21 mouse cellular contexts compared by ENCODE assay signal in genomic region chr10:118083721-118084075, GRCm38 (mm10). TPM values are rescaled to one million over a fixed set of nuclear protein-coding genes. Genes with fewer than 3 reads are reported as not detected.
A peak's percentile ranks its signal among the peaks of the same experiment; 100 is the strongest.
DNase-seq lines count a peak whose midpoint lies in the region; ATAC-seq lines count a peak whose summit lies in the region.
"Had no signal": no experiment of that assay in that cellular context is flagged by ENCODE, and none has a peak within 500 bp of the region (broad histone marks: within the 10 kb centered on the region; RNA-seq: fewer than 3 reads in every experiment).

No protein-coding gene starts in this region.

- H3K4me2 ChIP-seq in forebrain, embryonic 11.5 days (ENCODE audit: low read depth, low read length, severe bottlenecking): no peak overlapping the region
- H3K4me2 ChIP-seq: embryonic facial prominence, embryonic 13.5 days; hindbrain, embryonic 13.5 days; liver, embryonic 13.5 days; lung, embryonic 15.5 days; midbrain, embryonic 13.5 days; neural tube, embryonic 15.5 days had no signal

- no peak overlapping the region for H3K4me3 ChIP-seq in macrophage (ENCODE audit: inconsistent target)
- H3K4me3 ChIP-seq in forebrain, embryonic 11.5 days (ENCODE audit: low read depth, low read length): no peak overlapping the region
- H3K4me3 ChIP-seq: embryonic facial prominence, embryonic 13.5 days; heart, adult 2 months; hindbrain, embryonic 13.5 days; layer of hippocampus, adult 2 months; liver, embryonic 13.5 days; lung, embryonic 15.5 days; midbrain, embryonic 13.5 days; neural tube, embryonic 15.5 days had no signal

- ATAC-seq in cerebellum, adult (ENCODE audit: insufficient number of reproducible peaks, low FRiP score, low TSS enrichment): no peak
- ATAC-seq in forebrain, embryonic 11.5 days (replicated peaks; ENCODE audit: low FRiP score): no peak
- ATAC-seq: midbrain, embryonic 13.5 days had no signal

- H3K36me3 ChIP-seq in macrophage (ENCODE audit: inconsistent target): no peaks in the 10 kb centered on the region
- H3K36me3 ChIP-seq in forebrain, embryonic 11.5 days (ENCODE audit: control insufficient read depth, insufficient read depth, low read length): no peaks in the 10 kb centered on the region
- H3K36me3 ChIP-seq: embryonic facial prominence, embryonic 13.5 days; G1E; hindbrain, embryonic 13.5 days; liver, embryonic 13.5 days; lung, embryonic 15.5 days; midbrain, embryonic 13.5 days; neural tube, embryonic 15.5 days had no signal

- DNase-seq in cerebellum, postnatal 25 days: peak; percentile 12 to 46
- peak; percentile 72 for DNase-seq in CD4-positive, CD25-positive, alpha-beta regulatory T cell, adult 2 months (ENCODE audit: low read depth, low spot score)
- DNase-seq in thymus, postnatal 14 days: peak; percentile 85
- DNase-seq in forebrain, embryonic 11.5 days (ENCODE audit: low spot score): no peak
- DNase-seq in urinary bladder, postnatal 4 days (ENCODE audit: low spot score in 2 of 2): no peak
- no peak for DNase-seq in layer of hippocampus, adult 11-12 months (ENCODE audit: low spot score)
- DNase-seq: adrenal gland, adult 2 months; cerebellum, adult 11-12 months; kidney, adult 11 months; liver, embryonic 13.5 days had no signal

- peaks cover 6% of the 10 kb centered on the region; the same call in 1 of the 2 replicates for H3K4me1 ChIP-seq in forebrain, embryonic 11.5 days (replicated peaks; ENCODE audit: control insufficient read depth, insufficient read depth, low read length)
- H3K4me1 ChIP-seq: embryonic facial prominence, embryonic 13.5 days; liver, embryonic 13.5 days; lung, embryonic 15.5 days had no signal

- H3K27me3 ChIP-seq in forebrain, embryonic 11.5 days (ENCODE audit: control insufficient read depth, insufficient read depth, low read length): no peaks in the 10 kb centered on the region
- H3K27me3 ChIP-seq: embryonic facial prominence, embryonic 13.5 days; hindbrain, embryonic 13.5 days; liver, embryonic 13.5 days; lung, embryonic 15.5 days; midbrain, embryonic 13.5 days; neural tube, embryonic 15.5 days had no signal

- no peaks in the 10 kb centered on the region for H3K9me3 ChIP-seq in forebrain, embryonic 11.5 days (ENCODE audit: control insufficient read depth, low read length)
- H3K9me3 ChIP-seq: embryonic facial prominence, embryonic 13.5 days; liver, embryonic 13.5 days; lung, embryonic 15.5 days; midbrain, embryonic 13.5 days; neural tube, embryonic 15.5 days had no signal

- H3K27ac ChIP-seq in macrophage: peak overlapping the region; percentile 98
- no peak overlapping the region for H3K27ac ChIP-seq in forebrain, embryonic 11.5 days (ENCODE audit: low read depth, low read length)
- H3K27ac ChIP-seq: embryonic facial prominence, embryonic 13.5 days; heart, adult 2 months; hindbrain, embryonic 13.5 days; kidney, postnatal 0 days; layer of hippocampus, adult 2 months; liver, embryonic 13.5 days; lung, embryonic 15.5 days; midbrain, embryonic 13.5 days; neural tube, embryonic 15.5 days had no signal

- no peaks in the 10 kb centered on the region for H3K79me2 ChIP-seq in macrophage (ENCODE audit: inconsistent target)

- WGBS in macrophage (ENCODE audit: missing documents): 80% methylated on average over 8 of the region's 8 CpGs
- 86% methylated on average over 8 of the region's 8 CpGs for WGBS in forebrain, embryonic 11.5 days

- H3K9ac ChIP-seq in forebrain, embryonic 11.5 days (ENCODE audit: low read length): no peak overlapping the region
- H3K9ac ChIP-seq: embryonic facial prominence, embryonic 13.5 days; hindbrain, embryonic 13.5 days; liver, embryonic 13.5 days; lung, embryonic 15.5 days; midbrain, embryonic 13.5 days; neural tube, embryonic 15.5 days had no signal

RNA-seq across cellular contexts. Expression of gene Mdm1, which starts 57.9 kb away (rescaled TPM):
- 10 to 100 TPM in 17 of 26 experiments, 1 to 10 TPM in 9; 2.6 to 22.4 (median 12.4) TPM for total RNA-seq in macrophage (2018; cell fraction: chromatin; rRNA removed)
- 1 to 10 TPM; 1.5 to 4.7 (median 3.0) TPM for total RNA-seq in macrophage (2018; cell fraction: cytosol; rRNA removed)
- 10 to 100 TPM in 8 of 26 experiments, 1 to 10 TPM in 18; 1.9 to 23.4 (median 8.5) TPM for total RNA-seq in macrophage (2018; cell fraction: nucleus; rRNA removed)
- polyA plus RNA-seq in macrophage (2018): 3.3 to 6.4 TPM (median 4.7 TPM) in 3 replicates
- polyA plus RNA-seq in forebrain, embryonic 11.5 days (2014; fragmentation: Nextera tagmentation; extraction: Ambion mirVana): 61.8 and 67.1 TPM in 2 replicates

Comparison
In these comparisons a context has a peak if more than half of its experiments do, and no peak if none do; other contexts are left out.
1. DNase-seq: peak in cerebellum, postnatal 25 days (2 of 2), CD4-positive, CD25-positive, alpha-beta regulatory T cell, adult 2 months (single experiment) and thymus, postnatal 14 days (single experiment); none in forebrain, embryonic 11.5 days (single experiment), urinary bladder, postnatal 4 days (0 of 2) and layer of hippocampus, adult 11-12 months (single experiment).